Mouse (Mus musculus) heart, embryonic 11.5 days (tissue): ENCODE results near the gene Olfr283. TPM values are rescaled to one million over a fixed set of nuclear protein-coding genes. Genes with fewer than 3 reads are reported as not detected.
"Not testable (repeated sequence)": the region's sequence is repeated elsewhere in the genome, so short reads cannot be mapped to it uniquely, and the experiment has no call there.

Experiments used
- ATAC-seq: fragments of 200-750 bp; cut with Nextera tagmentation; replicated peaks from 2 replicates; pipeline ENCODE4 v1.8.0; 2017; ENCODE audit warnings: moderate library complexity; ENCODE audit not compliant: insufficient number of reproducible peaks, low FRiP score, low TSS enrichment
- H3K27ac ChIP-seq: fragments of 300-500 bp; sonication (generic); 2 replicates; pipeline ENCODE4 v1.5.1; 2014; ENCODE audit warnings: mild to moderate bottlenecking, low read depth, low read length
- H3K27me3 ChIP-seq: fragments of 300-500 bp; sonication (generic); 2 replicates; pipeline ENCODE4 v1.6.1; 2014; ENCODE audit warnings: mild to moderate bottlenecking, low read length, mixed read lengths; ENCODE audit not compliant: control insufficient read depth, insufficient read depth
- H3K36me3 ChIP-seq: fragments of 300-500 bp; sonication (generic); 2 replicates; pipeline ENCODE4 v1.6.1; 2014; ENCODE audit warnings: mild to moderate bottlenecking, low read length, moderate library complexity, mixed read lengths; ENCODE audit not compliant: control insufficient read depth, insufficient read depth
- H3K4me1 ChIP-seq: fragments of 300-500 bp; sonication (generic); 2 replicates; pipeline ENCODE4 v1.6.1; 2014; ENCODE audit warnings: low read length; ENCODE audit not compliant: control insufficient read depth, insufficient read depth
- H3K4me2 ChIP-seq: fragments of 300-500 bp; sonication (generic); 2 replicates; pipeline ENCODE4 v1.6.1; 2014; ENCODE audit warnings: mild to moderate bottlenecking, moderate library complexity
- H3K4me3 ChIP-seq: fragments of 300-500 bp; sonication (generic); 2 replicates; pipeline ENCODE4 v1.5.1; 2014; ENCODE audit warnings: low read depth, low read length
- H3K9ac ChIP-seq: fragments of 300-500 bp; sonication (generic); 2 replicates; pipeline ENCODE4 v1.6.1; 2014; ENCODE audit warnings: mild to moderate bottlenecking, low read depth, low read length, moderate library complexity
- H3K9me3 ChIP-seq: fragments of 300-500 bp; sonication (generic); replicated peaks from 2 replicates; pipeline ENCODE4 v1.6.1; 2016; ENCODE audit warnings: low read length; ENCODE audit not compliant: control insufficient read depth
- WGBS: fragments of 180-500 bp; shearing (Covaris S2); extraction: QIAGEN DNeasy Blood & Tissue Kit; methylation state at CpG from one replicate; pipeline ENCODE4 v1.1.7; 2014; ENCODE audit not compliant: insufficient replicate concordance; 5-methylcytosine and 5-hydroxymethylcytosine counted together
- polyA plus RNA-seq: library from polyadenylated mRNA; unstranded; fragments of >200 nt; fragmentation: Nextera tagmentation; extraction: Ambion mirVana; gene quantifications from 2 replicates; pipeline ENCODE4 v1.2.1, GENCODE M21; 2014

Olfr283 gene
- not detected in 2 replicates for polyA plus RNA-seq

DNA sequence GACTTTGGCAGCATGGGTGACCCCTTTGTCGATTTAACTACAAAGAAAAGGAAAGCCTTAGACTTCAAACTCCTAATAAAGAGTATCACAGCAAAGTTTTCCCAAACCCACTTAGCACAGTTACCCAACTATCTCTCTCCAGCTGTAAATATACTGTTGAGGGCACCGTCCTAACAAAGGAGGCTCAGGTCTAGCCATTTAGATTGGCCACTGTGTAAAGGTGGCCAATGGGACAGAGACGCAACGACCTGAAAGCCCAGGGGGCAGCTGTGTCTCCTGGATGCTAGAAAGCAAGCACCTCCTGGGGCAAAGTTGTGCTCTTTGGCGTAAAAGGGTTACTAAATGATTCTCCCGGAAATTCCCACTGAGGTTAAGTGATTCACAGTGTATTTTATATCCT is at the start of gene Olfr283:
Gene Olfr283, minus strand, starts transcription at position 101 of the 400 bp plus-strand sequence.
- no peak for ATAC-seq
- H3K27me3 ChIP-seq: no peaks in the 10 kb centered on the region
- 78% methylated on average over 6 of the region's 6 CpGs for WGBS
- H3K9ac ChIP-seq: no peak within 1 kb of the TSS
- H3K9me3 ChIP-seq: no peaks in the 10 kb centered on the region
- no peak within 1 kb of the TSS for H3K4me3 ChIP-seq
- no peaks in the 10 kb centered on the region for H3K4me1 ChIP-seq
- H3K4me2 ChIP-seq: no peak within 1 kb of the TSS
- H3K27ac ChIP-seq: no peak within 1 kb of the TSS
- no peaks in the 10 kb centered on the region for H3K36me3 ChIP-seq

DNA sequence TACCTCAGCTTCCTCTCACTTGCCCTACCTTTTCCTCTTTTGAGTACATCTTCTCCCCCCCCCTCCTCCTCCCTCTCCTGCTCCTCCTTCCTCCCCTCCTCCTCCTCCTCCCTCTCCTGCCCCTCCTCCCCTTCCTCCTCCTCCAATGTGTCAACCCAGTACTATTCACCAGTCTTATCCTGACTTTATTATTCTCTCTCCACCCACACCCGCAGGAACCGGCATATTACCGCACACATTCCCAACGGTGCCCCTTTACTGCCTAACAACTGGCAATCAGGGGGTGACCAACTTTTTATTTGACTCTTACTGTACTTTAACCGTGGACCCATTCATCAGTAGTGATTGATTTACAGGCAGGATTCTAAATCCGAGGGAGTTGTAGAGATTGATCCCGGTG is 44.4 kb upstream of the Olfr283 start:
- no peaks in the 10 kb centered on the region for H3K27me3 ChIP-seq
- no peak for ATAC-seq
- no peaks in the 10 kb centered on the region for H3K4me1 ChIP-seq
- no peaks in the 10 kb centered on the region for H3K9me3 ChIP-seq
- 81% methylated on average over 7 of the region's 7 CpGs for WGBS
- no peak overlapping the region for H3K27ac ChIP-seq
- H3K4me3 ChIP-seq: no peak overlapping the region
- no peaks in the 10 kb centered on the region for H3K36me3 ChIP-seq
- no peak overlapping the region for H3K9ac ChIP-seq
- H3K4me2 ChIP-seq: no peak overlapping the region

DNA sequence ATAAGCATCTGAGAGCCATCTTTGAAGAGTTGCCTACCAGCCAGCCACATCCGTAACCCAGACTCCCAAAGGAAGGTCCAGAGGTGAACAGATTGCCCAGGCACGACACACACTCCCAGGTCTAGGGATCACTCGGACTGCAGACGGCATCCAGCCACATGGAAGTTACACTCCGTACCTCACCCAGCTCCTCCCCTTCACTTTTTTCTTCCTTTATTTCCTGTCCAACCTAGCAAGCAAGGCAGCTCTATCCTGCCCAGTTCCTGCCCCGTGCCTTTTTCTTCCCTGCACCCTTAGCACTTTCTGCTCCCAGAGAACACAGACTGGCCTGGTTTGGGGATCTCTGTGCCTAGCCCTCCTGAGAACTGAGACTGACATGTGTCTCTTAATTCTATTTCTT is 44.0 kb upstream of the Olfr283 start:
- Histone ChIP-seq H3K27ac (no peak overlapping the region), H3K4me1 (no peaks in the 10 kb centered on the region), H3K9me3 (no peaks in the 10 kb centered on the region), H3K4me2 (no peak overlapping the region), H3K36me3 (no peaks in the 10 kb centered on the region), H3K4me3 (no peak overlapping the region), H3K27me3 (no peaks in the 10 kb centered on the region), H3K9ac (no peak overlapping the region)
- 57% methylated on average over 6 of the region's 6 CpGs for WGBS
- ATAC-seq: no peak

DNA sequence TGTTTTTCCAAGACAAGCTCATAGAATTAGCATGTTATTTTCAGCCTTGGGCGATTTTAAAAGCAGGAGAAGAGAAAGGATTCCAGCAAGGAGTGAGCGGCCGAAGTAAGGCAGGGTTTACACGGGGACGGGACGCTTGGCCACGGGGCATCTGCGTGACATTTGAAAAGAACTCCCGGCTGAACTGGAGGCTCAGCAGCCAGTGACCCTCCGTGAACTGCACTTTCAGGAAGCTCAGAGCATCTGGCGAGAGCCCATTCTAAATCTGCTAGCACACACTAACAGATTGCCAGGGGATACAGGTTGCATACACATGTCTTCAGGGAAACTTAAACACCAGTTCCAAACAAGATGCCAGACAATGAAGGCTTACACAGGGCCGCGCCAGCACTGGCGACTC is 43.6 kb upstream of the Olfr283 start:
- no peak overlapping the region for H3K4me2 ChIP-seq
- no peaks in the 10 kb centered on the region for H3K27me3 ChIP-seq
- H3K4me3 ChIP-seq: no peak overlapping the region
- no peaks in the 10 kb centered on the region for H3K9me3 ChIP-seq
- H3K36me3 ChIP-seq: no peaks in the 10 kb centered on the region
- no peak overlapping the region for H3K27ac ChIP-seq
- no peaks in the 10 kb centered on the region for H3K4me1 ChIP-seq
- H3K9ac ChIP-seq: no peak overlapping the region
- WGBS: 73% methylated on average over 14 of the region's 14 CpGs
- ATAC-seq: no peak

DNA sequence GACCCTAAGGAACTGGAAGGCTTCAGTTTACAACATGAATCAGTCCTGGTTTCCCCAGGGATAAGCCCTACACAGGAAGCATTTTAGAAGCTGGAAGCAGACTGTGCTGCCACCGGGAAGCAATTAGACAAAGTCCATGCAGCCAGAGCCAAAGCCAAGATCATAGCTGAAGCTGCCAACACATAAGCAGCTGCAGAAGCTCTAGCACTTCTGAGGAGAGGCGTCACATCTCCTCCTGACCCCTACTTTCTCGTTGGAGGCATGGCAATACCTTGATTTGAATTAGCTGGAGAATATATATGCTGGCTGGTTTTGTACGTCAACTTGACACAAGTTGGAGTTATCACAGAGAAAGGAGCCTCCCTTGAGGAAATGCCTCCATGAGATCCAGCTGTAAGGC is 40.2 kb upstream of the Olfr283 start:
- Histone ChIP-seq H3K4me2 (no peak overlapping the region), H3K36me3 (no peaks in the 10 kb centered on the region), H3K9ac (no peak overlapping the region), H3K9me3 (no peaks in the 10 kb centered on the region), H3K27me3 (no peaks in the 10 kb centered on the region), H3K4me1 (no peaks in the 10 kb centered on the region), H3K4me3 (no peak overlapping the region), H3K27ac (no peak overlapping the region)
- 61% methylated on average over 4 of the region's 4 CpGs for WGBS
- ATAC-seq: no peak

DNA sequence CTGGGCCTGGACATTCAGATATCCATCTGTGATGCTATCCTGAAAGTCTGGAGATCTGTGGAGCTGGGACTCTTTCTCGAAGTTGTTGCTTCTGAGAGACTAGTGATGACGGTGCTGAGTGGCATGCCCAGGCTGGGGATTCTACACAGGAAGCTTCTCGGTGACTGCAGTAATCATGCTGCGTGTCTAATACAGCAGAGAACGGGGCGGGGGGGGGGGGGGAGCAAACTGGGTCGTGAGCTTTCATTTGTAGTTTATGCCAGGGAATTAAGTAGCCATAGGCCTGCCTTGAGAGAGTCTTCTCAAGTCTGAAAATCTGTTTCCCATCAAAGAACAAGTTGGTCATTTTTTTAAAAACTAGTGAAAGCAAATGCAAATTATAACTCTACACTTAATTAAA is 37.4 kb upstream of the Olfr283 start:
- WGBS: 69% methylated on average over 7 of the region's 7 CpGs
- Histone ChIP-seq H3K4me2 (no peak overlapping the region), H3K9ac (no peak overlapping the region), H3K27ac (no peak overlapping the region), H3K27me3 (no peaks in the 10 kb centered on the region), H3K4me3 (no peak overlapping the region), H3K4me1 (no peaks in the 10 kb centered on the region), H3K9me3 (no peaks in the 10 kb centered on the region), H3K36me3 (no peaks in the 10 kb centered on the region)
- no peak for ATAC-seq

DNA sequence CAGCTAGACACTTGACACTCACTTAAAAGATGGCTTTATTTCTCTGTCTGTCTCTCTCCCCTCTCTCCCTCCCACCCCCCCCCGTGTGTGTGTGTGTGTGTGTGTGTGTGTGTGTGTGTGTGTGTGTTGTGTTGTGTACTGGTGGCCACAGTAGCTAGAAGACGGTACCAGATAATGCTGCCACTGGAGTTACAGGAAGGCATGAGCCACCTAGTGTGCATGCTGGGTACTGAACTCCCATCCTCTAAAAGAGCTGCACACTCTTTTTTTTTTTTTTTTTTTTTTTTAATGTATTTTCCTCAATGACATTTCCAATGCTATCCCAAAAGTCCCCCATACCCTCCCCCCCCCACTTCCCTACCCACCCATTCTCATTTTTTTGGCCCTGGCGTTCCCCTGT is 36.5 kb upstream of the Olfr283 start:
- not testable (repeated sequence) for H3K9ac ChIP-seq, H3K4me1 ChIP-seq, H3K4me3 ChIP-seq, H3K27ac ChIP-seq, H3K27me3 ChIP-seq, H3K9me3 ChIP-seq, H3K4me2 ChIP-seq, H3K36me3 ChIP-seq, ATAC-seq
- 29% methylated on average over 1 of the region's 3 CpGs for WGBS

DNA sequence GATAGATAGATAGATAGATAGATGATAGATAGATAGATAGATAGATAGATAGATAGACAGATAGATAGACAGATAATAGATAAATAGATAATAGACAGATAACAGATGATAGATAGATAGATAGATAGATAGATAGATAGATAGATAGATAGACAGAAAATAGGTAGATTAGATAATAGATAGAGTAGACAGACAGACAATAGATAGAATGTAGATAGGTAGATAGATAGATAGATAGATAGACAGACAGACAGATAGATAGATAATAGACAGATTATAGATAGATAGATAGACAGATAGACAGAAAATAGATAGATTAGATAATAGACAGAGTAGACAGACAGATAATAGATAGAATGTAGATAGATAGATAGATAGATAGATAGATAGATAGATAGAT is 36.1 kb upstream of the Olfr283 start:
- not testable (repeated sequence) for H3K4me1 ChIP-seq, H3K4me2 ChIP-seq, H3K27ac ChIP-seq, H3K27me3 ChIP-seq, H3K9ac ChIP-seq, H3K36me3 ChIP-seq, H3K4me3 ChIP-seq, H3K9me3 ChIP-seq, ATAC-seq

DNA sequence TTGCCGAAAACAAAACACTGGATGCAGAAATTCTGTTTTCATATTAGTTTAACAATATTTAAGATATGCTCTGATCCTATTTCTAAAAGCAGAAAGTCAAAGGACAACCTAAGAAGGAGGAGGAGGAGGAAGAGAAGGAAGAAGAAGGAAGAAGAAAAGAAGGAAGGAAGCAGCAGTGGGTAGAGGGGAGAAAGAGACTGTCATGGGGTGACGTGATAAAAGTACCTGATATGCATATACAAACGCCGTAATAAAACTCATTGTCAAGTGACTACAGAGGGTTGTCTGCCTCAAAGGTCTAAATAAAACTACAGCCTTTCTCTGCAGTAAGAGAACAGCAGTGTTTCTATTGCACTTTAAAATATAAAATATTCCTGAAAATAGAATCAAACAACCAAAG is 35.2 kb upstream of the Olfr283 start:
- Histone ChIP-seq H3K36me3 (no peaks in the 10 kb centered on the region), H3K4me3 (no peak overlapping the region), H3K9ac (no peak overlapping the region), H3K27ac (no peak overlapping the region), H3K27me3 (no peaks in the 10 kb centered on the region), H3K9me3 (no peaks in the 10 kb centered on the region), H3K4me1 (no peaks in the 10 kb centered on the region), H3K4me2 (no peak overlapping the region)
- 72% methylated on average over 4 of the region's 4 CpGs for WGBS
- ATAC-seq: no peak
